Mouse (Mus musculus) liver, embryonic 12.5 days (tissue): ENCODE data around the gene Hdac1. TPM values are rescaled to one million over a fixed set of nuclear protein-coding genes. Genes with fewer than 3 reads are reported as not detected.

Experiments used
- ATAC-seq: fragments of 200-750 bp; cut with Nextera tagmentation; 2 replicates; pipeline ENCODE4 v1.8.0; 2017; ENCODE audit warnings: moderate number of reproducible peaks, mild to moderate bottlenecking, moderate library complexity
- H3K27ac ChIP-seq: fragments of 300-500 bp; sonication (generic); 2 replicates; pipeline ENCODE4 v1.5.1; 2016; ENCODE audit warnings: mild to moderate bottlenecking
- H3K27me3 ChIP-seq: fragments of 300-500 bp; sonication (generic); replicated peaks from 2 replicates; pipeline ENCODE4 v1.6.1; 2016; ENCODE audit warnings: mild to moderate bottlenecking, moderate library complexity
- H3K36me3 ChIP-seq: fragments of 300-500 bp; sonication (generic); 2 replicates; pipeline ENCODE4 v1.6.1; 2016; ENCODE audit warnings: mild to moderate bottlenecking, moderate library complexity
- H3K4me1 ChIP-seq: fragments of 300-500 bp; sonication (generic); 2 replicates; pipeline ENCODE4 v1.6.1; 2016
- H3K4me2 ChIP-seq: fragments of 300-500 bp; sonication (generic); 2 replicates; pipeline ENCODE4 v1.6.1; 2016; ENCODE audit warnings: mild to moderate bottlenecking, moderate library complexity
- H3K4me3 ChIP-seq: fragments of 300-500 bp; sonication (generic); 2 replicates; pipeline ENCODE4 v1.5.1; 2016; ENCODE audit warnings: mild to moderate bottlenecking, moderate library complexity
- H3K9ac ChIP-seq: fragments of 300-500 bp; sonication (generic); 2 replicates; pipeline ENCODE4 v1.6.1; 2016; ENCODE audit warnings: mild to moderate bottlenecking, moderate library complexity
- H3K9me3 ChIP-seq: fragments of 300-500 bp; sonication (generic); replicated peaks from 2 replicates; pipeline ENCODE4 v1.6.1; 2016; ENCODE audit warnings: mild to moderate bottlenecking, moderate library complexity
- WGBS: fragments of 180-500 bp; shearing (Covaris S2); methylation state at CpG from one replicate; pipeline ENCODE4 v1.1.7; 2016; ENCODE audit not compliant: insufficient replicate concordance; 5-methylcytosine and 5-hydroxymethylcytosine counted together
- polyA plus RNA-seq: library from polyadenylated mRNA; unstranded; fragments of >200 nt; fragmentation: Nextera tagmentation; extraction: Ambion mirVana; gene quantifications from 2 replicates; pipeline ENCODE4 v1.2.1, GENCODE M21; 2016

The Hdac1 gene
- polyA plus RNA-seq, 1 experiment from 2014 or later, result 145 TPM

DNA sequence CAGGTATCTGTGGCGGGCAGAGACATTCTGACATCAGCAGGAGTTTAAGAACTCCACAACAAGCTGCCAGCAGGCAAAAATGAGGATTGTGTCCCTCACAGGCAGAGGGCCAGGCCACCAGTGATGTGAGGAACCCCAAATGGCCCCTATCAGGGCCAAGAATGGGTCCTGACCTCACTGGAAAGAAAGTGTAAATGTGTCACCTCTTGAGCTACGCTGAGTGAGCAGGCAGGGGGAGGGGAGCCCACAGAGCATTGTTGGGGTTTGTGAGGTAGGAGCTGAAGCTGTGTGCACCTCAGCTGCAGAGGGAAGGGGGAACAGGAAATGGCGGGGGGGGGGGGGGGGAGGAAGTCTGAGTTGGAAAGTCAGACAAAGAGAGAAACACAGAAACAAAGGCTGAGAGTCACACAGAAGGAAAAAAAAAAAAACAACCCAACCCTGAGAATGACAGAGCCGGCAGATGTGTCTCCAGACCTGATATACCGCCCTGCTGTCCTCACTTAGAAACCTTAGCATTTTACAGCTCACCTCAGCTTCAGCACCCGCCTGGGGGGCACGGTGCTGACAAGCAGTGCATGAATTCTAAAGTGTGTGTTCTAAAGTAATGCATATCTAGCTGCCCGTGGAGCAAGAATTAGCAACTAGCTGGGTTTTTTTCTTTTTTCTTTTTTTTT lies 32.8 kb upstream of the Hdac1 start:
- Histone ChIP-seq H3K4me2 (peak overlapping the region; percentile 24), H3K9me3 (no peaks in the 10 kb centered on the region), H3K4me1 (peaks cover 20% of the 10 kb centered on the region), H3K9ac (no peak overlapping the region), H3K27me3 (peaks cover 43% of the 10 kb centered on the region), H3K27ac (no peak overlapping the region; the same call in 1 of the 2 replicates), H3K36me3 (no peaks in the 10 kb centered on the region), H3K4me3 (no peak overlapping the region)
- ATAC-seq, result no peak
- 39% methylated on average over 7 of the region's 8 CpGs for WGBS

DNA sequence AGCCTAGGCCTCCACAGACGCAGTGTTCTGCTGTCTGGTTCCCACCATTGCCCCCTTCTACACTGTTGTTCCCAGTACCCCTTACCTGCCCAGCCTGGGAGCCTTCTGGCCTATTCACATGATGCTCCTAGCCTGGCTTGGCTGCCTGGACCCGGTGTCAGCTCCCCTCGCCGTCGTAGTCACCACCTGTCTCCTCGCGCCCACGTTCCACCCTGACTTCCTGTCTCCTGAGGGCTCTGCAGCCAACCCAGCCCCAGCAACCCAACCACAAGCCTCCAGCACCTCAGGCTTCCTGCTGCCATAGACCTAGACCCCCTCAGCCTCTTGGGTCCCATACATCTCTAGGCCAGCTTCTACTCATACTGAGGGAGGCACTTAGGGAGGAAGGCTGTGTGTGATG lies 30.9 kb upstream of the Hdac1 start, which contains the start of gene Lck:
Lck (minus strand) TSS at position 212 of the 400 bp plus-strand sequence.
- Histone ChIP-seq H3K27ac (no peak within 1 kb of the TSS), H3K9me3 (no peaks in the 10 kb centered on the region), H3K4me3 (no peak within 1 kb of the TSS), H3K36me3 (no peaks in the 10 kb centered on the region), H3K4me1 (peaks cover 13% of the 10 kb centered on the region), H3K9ac (no peak within 1 kb of the TSS), H3K27me3 (peaks cover 36% of the 10 kb centered on the region), H3K4me2 (no peak within 1 kb of the TSS)
- WGBS, result 48% methylated on average over 8 of the region's 8 CpGs
- no peak for ATAC-seq

DNA sequence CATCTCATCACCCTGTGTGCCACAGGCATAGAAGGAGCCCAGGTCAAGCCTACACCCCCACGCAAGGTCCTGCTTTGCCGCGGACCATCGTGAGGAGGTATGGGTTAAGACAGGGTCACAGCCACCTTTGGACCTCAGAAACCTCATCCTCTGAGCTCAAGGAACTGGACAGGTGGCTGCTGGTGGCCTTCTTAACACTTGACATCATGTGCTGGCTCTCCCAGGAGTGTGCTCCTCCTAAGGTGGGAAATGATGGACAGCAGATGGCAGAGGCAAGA lies 30.5 kb upstream of the Hdac1 start:
- 89% methylated on average over 4 of the region's 4 CpGs for WGBS
- ATAC-seq, result no peak
- Histone ChIP-seq H3K4me2 (no peak overlapping the region), H3K27me3 (peaks cover 32% of the 10 kb centered on the region), H3K9me3 (no peaks in the 10 kb centered on the region), H3K9ac (no peak overlapping the region), H3K4me3 (no peak overlapping the region), H3K27ac (no peak overlapping the region), H3K4me1 (peaks cover 13% of the 10 kb centered on the region), H3K36me3 (no peaks in the 10 kb centered on the region)

DNA sequence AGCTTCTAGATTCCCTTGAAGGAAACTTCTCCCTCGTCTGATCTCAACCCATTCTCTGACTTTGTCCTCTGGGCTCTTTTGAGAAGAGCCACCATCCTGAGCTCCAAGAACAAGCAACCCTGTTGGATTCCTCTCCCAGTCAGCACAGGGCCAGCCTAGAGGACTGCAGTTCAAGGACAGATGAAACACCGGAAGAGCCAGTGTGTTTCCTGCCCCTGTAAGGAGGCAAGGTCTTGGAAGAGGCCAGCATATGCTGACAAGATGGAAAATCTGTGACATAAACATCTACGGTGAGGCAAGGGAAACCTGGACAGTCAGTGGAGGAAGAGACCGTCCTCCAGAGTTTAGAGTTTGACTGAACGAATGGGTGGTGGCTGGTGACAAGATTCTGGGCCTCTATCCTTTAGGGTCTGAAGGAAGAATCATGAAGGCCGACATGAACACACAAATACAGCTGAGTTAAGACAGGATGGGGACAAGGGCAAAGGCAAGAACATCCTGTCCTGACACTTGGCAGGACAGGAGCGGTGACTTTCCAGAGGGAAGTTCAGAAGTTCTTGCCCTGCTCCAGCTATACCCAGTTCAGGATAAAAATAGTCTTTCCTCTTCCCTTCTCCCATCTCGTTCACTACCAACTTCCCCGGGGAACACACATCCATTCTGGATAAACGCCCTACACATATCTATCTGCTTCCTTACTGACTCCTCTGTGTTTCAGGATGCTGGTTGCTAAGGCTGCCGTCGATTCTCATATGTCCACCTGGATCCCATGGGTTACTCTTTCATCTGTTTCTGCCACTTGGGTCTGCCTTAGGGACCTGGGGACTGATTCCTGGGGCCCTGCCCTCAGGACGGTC lies 30.0 kb upstream of the Hdac1 start:
- H3K4me2 ChIP-seq, result no peak overlapping the region
- 0 out of 2 replicates have a peak overlapping the region, but pooled peaks have one; percentile 20 for H3K27ac ChIP-seq
- no peaks in the 10 kb centered on the region for H3K36me3 ChIP-seq
- H3K4me1 ChIP-seq, result peaks cover 13% of the 10 kb centered on the region
- no peak for ATAC-seq
- H3K4me3 ChIP-seq, result no peak overlapping the region
- WGBS, result 68% methylated on average over 13 of the region's 13 CpGs
- H3K9me3 ChIP-seq, result no peaks in the 10 kb centered on the region
- peaks cover 29% of the 10 kb centered on the region for H3K27me3 ChIP-seq
- no peak overlapping the region for H3K9ac ChIP-seq

DNA sequence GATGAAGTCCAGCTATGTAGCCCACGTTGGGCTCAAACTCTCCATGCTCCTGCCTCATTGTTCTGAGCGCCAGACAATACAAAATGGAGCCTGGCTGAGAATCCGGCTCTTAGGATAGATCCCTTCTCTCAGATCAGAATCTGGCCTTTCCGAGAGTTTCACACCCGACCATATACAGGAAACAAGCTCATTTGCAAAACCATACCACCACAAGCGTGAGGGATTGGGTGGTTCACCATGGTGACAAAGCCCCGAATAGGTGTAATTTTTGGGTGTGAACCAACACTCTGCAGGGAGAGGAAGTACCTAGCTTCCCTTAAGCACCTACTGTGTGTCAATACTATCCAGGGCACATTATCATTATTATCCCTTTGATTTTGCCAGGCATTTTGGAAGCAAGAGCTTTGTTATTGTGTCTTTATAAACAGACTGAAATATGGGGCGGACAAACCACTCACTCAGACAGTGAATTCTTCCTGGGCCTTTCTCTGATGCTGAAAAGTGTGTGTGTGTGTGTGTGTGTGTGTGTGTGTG lies 29.1 kb upstream of the Hdac1 start:
- no peaks in the 10 kb centered on the region for H3K9me3 ChIP-seq
- 62% methylated on average over 8 of the region's 8 CpGs for WGBS
- peaks cover 20% of the 10 kb centered on the region for H3K27me3 ChIP-seq
- ATAC-seq, result no peak
- no peak overlapping the region for H3K9ac ChIP-seq
- 0 out of 2 replicates have a peak overlapping the region, but pooled peaks have one; percentile 20 for H3K27ac ChIP-seq
- H3K4me3 ChIP-seq, result no peak overlapping the region
- peaks cover 8% of the 10 kb centered on the region for H3K4me1 ChIP-seq
- no peak overlapping the region for H3K4me2 ChIP-seq
- H3K36me3 ChIP-seq, result no peaks in the 10 kb centered on the region

DNA sequence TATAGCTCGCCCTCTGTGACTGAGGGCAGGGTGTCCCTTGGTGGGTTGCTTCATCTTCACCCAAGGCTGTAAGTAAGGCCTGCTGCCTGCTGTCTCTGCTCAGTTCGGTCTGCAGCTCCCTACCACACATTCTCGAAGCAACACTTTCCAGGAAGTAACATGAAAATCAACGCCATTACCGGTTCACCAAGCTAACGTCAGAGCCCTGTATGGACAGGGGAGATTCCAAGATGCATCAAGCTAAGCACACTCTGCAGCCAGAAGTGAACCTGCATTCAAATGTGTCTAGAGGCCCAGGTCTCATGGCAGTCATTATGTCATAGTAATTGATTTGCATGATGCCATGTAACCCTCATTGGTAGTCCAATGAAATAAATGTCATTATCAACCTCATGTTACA lies 27.5 kb upstream of the Hdac1 start:
- no peaks in the 10 kb centered on the region for H3K36me3 ChIP-seq
- no peak overlapping the region for H3K4me3 ChIP-seq
- peaks cover 2% of the 10 kb centered on the region for H3K4me1 ChIP-seq
- H3K27me3 ChIP-seq, result peaks cover 15% of the 10 kb centered on the region; the same call in 1 of the 2 replicates
- H3K27ac ChIP-seq, result no peak overlapping the region
- no peak overlapping the region for H3K4me2 ChIP-seq
- no peak for ATAC-seq
- H3K9me3 ChIP-seq, result no peaks in the 10 kb centered on the region
- H3K9ac ChIP-seq, result no peak overlapping the region
- WGBS, result 71% methylated on average over 6 of the region's 6 CpGs

DNA sequence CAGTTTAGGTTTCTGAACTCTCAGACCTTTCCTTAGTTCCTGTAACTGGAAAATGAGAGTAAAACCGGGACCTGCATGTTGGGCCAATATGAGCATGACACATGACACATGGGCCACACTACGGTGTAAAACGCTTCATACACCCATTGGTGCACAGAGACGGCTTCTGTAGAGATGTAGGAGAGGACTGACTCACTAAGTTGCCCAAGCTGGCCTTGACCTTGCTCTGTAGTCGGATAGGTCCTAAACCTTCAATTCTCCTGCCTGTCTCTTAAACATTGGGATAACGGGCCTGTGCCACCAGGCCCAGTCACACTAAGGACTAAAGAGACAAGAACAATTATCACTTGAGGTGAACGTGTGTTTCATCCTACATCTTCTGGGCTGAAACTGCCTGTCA lies 25.9 kb upstream of the Hdac1 start:
- H3K9ac ChIP-seq, result no peak overlapping the region
- H3K27ac ChIP-seq, result no peak overlapping the region
- WGBS, result 73% methylated on average over 7 of the region's 7 CpGs
- no peaks in the 10 kb centered on the region for H3K36me3 ChIP-seq
- H3K9me3 ChIP-seq, result no peaks in the 10 kb centered on the region
- H3K4me1 ChIP-seq, result no peaks in the 10 kb centered on the region
- no peak overlapping the region for H3K4me3 ChIP-seq
- H3K27me3 ChIP-seq, result peaks cover 14% of the 10 kb centered on the region
- H3K4me2 ChIP-seq, result no peak overlapping the region
- no peak for ATAC-seq

DNA sequence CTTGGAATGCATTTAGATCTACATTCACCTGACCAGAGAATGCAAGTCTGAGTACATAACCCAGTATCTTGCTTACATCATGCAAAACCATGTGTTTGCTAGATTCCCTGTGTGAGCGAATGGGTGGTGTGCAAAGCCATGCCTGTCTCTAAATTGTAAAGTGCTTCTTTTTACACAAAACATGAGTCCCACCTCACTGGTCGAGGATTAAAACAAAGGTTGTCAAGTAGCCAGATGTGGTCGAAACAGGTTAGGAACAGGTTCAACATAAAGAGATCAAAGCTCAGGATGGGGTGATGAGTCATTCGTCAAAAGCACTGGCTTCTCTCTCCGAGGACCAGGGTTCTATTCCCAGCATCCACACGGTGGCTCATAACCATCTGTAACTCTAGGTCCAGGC lies 22.6 kb upstream of the Hdac1 start:
- no peaks in the 10 kb centered on the region for H3K9me3 ChIP-seq
- no peak for ATAC-seq
- H3K4me2 ChIP-seq, result no peak overlapping the region
- WGBS, result 66% methylated on average over 6 of the region's 6 CpGs
- H3K4me1 ChIP-seq, result peaks cover 11% of the 10 kb centered on the region
- no peak overlapping the region for H3K9ac ChIP-seq
- H3K36me3 ChIP-seq, result no peaks in the 10 kb centered on the region
- H3K27me3 ChIP-seq, result peaks cover 9% of the 10 kb centered on the region; the same call in 1 of the 2 replicates
- no peak overlapping the region for H3K27ac ChIP-seq
- H3K4me3 ChIP-seq, result no peak overlapping the region

DNA sequence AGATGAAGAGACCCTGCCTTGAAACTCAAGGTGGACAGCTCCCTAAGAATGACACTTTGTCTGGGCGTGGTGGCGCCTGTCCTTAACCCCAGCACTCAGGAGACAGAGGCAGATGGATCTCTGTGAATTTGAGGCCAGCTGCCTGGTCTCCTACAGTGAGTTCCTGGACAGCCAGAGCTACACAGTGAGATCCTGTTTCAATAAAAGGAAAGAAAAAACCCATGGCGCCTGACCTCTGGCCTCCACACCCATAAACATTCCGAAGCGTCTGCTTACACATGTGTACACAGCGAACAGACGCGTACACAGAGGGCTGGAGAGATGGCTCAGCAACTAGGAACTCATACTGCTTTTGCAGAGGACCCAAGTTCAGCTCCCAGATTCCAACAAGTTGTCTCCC lies 21.2 kb upstream of the Hdac1 start:
- no peak for ATAC-seq
- Histone ChIP-seq H3K27me3 (peaks cover 11% of the 10 kb centered on the region; the same call in 1 of the 2 replicates), H3K4me3 (no peak overlapping the region), H3K4me1 (peaks cover 11% of the 10 kb centered on the region), H3K27ac (no peak overlapping the region), H3K4me2 (no peak overlapping the region), H3K9me3 (no peaks in the 10 kb centered on the region), H3K36me3 (no peaks in the 10 kb centered on the region), H3K9ac (no peak overlapping the region)
- WGBS, result 70% methylated on average over 8 of the region's 8 CpGs

DNA sequence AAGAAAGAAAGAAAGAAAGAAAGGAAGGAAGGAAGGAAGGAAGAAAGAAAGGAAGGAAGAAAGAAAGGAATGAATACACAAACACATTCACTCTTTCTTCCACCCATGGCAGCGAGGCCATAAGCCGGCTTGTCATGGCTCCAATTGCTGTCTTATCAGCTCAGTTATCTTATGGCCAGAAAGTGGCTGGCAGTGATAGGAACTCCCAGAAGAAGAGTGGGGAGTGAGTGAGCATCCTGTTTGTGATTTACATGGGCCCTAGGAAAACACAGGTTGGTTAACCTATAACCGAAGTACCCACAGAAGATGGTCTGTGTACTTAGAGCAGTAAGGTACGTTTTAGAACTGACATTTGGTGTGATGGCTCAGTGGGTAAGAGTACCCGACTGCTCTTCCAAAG lies 18.7 kb upstream of the Hdac1 start:
- no peak for ATAC-seq
- 59% methylated on average over 5 of the region's 5 CpGs for WGBS

DNA sequence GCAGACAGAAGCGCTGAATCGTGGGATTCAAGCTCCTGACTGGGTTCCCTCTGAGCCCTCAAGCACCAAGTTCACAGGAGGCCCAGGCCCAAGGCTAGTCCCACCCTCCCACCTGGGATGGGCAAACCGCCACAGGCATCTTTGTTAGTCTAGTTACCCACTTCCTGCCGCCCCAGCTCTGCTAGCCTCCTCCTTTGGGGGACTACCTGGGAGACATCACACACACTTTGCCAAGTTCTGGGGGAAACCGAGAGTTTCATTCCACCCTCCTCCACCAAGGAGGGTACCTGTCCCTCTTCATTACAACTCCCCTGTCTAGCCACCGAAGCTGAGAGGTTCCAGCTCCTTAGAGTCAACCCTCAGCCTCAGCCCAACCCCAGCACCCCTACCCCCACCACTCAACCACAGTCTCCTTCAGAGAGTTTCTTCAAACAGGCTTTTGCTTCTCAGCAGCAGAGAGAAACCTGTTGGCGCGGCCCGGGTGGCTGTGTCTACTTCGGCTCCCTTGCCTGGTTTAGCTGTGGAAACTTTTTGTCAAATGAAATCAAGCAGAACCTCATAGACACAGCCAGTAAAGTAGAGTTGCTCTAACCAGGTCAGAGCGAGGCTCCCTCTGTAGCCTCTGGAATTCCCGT lies 15.9 kb upstream of the Hdac1 start:
- Histone ChIP-seq H3K4me3 (no peak overlapping the region), H3K4me1 (peaks cover 46% of the 10 kb centered on the region), H3K9ac (no peak overlapping the region), H3K27ac (no peak overlapping the region; the same call in 1 of the 2 replicates), H3K9me3 (no peaks in the 10 kb centered on the region), H3K27me3 (peaks cover 31% of the 10 kb centered on the region), H3K4me2 (no peak overlapping the region), H3K36me3 (no peaks in the 10 kb centered on the region)
- ATAC-seq, result no peak
- 76% methylated on average over 12 of the region's 12 CpGs for WGBS

More for the DNA sequence above, 18.7 kb upstream of the Hdac1 start:
- H3K36me3 ChIP-seq, result no peaks in the 10 kb centered on the region
- H3K27ac ChIP-seq, result no peak overlapping the region
- no peaks in the 10 kb centered on the region for H3K9me3 ChIP-seq
- H3K9ac ChIP-seq, result no peak overlapping the region
- peaks cover 11% of the 10 kb centered on the region; the same call in 1 of the 2 replicates for H3K27me3 ChIP-seq
- no peak overlapping the region for H3K4me3 ChIP-seq
- peaks cover 34% of the 10 kb centered on the region for H3K4me1 ChIP-seq
- no peak overlapping the region for H3K4me2 ChIP-seq
